Mouse (Mus musculus): ENCODE results near the gene Scrn2. TPM values are rescaled to one million over a fixed set of nuclear protein-coding genes. Genes with fewer than 3 reads are reported as not detected.

The Scrn2 gene
- polyA plus RNA-seq (2014; fragmentation: Illumina TruSeq; extraction: RNeasy Lipid Tissue Mini Kit (QIAGEN cat#74804); ENCODE audit: low read depth, low replicate concordance): 0.69 TPM

DNA sequence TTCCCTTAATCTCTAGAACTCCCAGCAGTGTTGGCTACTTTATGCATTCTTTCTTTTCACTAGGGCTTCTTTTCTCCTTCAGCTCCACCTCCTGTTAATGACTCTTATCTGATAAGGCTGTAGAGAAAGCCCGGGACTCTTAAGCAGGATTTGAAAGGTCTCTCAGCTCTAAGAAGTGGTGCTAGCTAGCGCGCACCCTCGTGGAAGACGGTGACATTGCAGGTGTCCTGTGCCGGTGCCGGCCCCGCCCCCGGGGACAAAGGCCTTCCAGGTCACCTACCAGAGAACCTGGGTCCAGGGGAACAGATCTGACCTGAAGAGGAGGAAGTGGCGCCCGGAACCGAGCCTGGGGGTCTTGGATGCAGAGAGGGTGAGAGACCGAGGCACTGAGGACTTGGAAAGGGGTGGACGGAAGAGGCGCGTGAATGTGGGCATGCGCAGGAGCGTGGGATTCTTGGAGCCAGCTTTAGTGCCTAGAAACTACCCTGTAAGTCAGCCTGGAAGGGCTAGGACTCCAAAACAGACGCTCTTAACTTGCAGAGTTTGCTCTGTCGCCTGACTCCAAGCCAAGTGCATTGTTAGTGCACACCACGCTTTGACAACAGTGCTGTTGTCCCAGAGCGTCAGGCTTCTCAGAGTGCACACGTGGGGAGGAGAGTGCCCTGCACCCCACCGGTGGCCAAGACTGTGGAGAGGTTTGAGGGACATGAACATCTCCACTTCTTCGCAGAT, at the start of gene Scrn2:
TSS of gene Scrn2 (plus strand) at position 253 of the 732 bp plus-strand sequence.

DNA sequence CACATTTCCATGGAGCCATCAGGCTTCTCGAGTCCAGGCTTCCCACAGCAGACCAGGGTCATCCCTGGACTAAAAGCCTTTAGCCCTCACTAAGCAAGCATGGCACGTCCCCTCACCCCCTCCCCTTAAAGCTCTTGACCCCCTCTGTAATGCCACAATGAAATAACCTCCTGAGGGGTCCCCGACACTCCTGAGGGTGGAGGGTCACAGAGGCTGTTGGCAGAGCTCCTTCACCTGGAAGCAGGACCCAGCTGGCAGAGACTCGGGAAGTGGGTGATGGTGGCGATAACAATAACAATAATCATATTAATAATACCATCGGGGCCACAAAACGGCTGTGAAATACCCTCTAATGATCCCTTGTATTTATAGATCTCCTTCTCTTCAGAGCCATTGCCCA, 46.9 kb upstream of the Scrn2 start, which contains the start of gene Sp2:
TSS of gene Sp2 (minus strand) at position 101 of the 400 bp plus-strand sequence.

DNA sequence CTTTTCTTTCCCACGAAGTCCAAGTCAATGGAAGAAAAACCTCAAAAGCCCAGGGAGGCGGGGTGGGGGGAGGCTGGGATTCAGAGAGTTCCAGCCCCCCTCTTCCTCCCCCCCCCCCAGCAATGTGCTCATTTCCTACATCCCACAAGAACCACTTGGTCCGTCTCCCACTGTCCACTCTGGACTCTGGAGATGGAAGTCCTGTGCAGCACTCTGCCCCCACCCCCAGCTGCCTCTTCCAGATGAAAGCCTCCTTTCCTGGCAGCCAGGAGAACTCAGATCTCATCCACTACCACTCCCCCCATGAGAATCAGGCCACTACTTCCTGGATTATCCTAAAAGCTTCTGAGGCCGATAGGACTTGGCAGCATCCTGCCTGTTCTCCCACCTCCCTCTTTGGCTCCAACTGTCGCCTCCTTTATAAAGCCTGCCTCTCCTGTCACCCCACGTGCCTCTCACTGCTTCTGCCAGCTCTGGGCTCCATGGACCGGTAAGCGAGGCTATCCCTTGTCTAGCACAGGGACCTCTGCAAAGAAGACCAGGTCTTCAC, 16.5 kb upstream of the Scrn2 start, which contains the start of gene Sp6:
TSS of gene Sp6 (plus strand) at position 274 of the 550 bp plus-strand sequence.

DNA sequence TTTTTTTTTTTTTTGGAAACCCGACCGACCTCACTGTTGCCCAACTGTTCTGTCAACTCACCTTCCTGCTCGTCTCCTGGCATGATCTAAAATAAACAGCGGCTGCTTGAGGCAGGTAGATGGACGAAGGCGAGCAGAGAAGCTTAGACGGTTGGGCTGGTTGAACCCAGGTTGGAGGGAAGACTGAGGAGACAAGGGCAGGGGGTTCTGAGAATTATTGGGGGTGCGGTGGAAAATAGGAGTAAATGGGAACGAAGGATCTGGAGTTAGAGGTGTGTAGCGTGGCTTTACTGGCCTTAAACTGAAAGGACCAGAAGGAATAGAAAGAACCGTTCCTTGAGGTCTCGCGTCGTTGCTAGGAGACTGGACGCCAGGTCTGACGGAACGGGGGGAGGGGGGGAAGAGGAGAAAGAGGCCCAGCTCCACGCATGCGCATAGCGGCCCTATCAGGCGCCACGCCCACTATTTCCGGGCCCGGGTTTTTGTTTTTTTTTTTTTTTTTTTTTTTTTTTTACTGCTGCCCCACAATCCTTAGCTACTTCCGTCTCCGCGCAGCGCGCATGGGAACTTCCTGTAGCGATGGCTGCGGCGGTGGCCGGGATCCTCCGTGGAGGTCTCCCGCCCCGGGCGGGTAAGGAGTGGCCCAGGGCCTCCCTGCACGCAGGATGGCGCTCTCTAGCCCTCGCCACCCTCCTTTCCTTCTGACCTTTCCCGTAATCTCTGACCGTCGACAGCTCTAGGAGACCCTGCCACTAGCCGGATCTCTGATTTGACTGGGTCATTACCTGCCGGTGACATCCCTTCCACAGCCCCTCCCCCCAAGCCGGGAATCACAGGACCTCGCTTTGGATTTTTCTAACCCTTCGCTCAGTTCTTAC, 11.5 kb downstream of the Scrn2 start, which contains the start of the genes Lrrc46 and Mrpl10:
TSS of gene Lrrc46 (minus strand) at position 386 of the 878 bp plus-strand sequence.
TSS of gene Mrpl10 (plus strand) at position 539 of the 878 bp plus-strand sequence.

DNA sequence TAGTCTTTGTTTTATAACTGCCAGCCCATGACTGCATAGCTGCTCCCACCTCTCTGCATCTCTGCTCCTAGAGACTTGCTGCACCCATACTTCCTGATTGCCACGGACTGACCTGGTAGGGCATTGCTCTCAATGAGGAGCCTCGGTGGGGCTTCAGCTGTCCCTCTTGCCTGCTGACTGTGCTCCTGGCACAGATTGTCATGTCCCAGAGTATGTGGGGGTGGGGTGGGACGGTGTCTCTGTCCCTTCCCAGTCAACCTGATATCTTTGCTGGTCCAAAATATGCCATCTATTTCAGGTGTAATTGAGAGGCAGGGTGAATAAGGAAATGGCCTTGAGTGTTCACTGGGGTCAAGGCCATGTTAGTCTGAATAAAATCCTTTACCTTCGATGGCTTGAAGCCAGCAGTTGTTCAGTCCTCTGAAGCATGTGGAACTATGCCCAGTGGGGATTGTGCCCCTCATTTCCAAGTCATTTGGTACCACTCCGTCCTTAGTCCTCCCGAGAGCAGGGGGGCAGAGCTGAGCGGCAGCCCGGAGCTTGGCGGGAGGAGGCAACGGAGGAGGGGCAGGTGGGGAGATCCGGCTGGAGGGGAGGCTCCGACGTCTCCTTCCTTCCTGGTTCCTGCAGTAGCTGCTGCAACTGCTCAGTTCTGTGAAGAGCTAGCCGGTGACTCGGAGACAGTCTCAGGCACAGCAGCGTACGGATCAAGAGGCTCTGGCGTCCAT, 20.6 kb downstream of the Scrn2 start, which contains the start of gene Osbpl7:
TSS of gene Osbpl7 (plus strand) at position 413 of the 728 bp plus-strand sequence.

Other genes starting within 250 kb of the Scrn2 start
- gene Cbx1, start 240.8 kb upstream of the Scrn2 start, polyA plus RNA-seq (2014; fragmentation: Illumina TruSeq; extraction: RNeasy Lipid Tissue Mini Kit (QIAGEN cat#74804); ENCODE audit: low read depth, low replicate concordance): 37.1 TPM
- 25.4 TPM for gene Nfe2l1, start 200.0 kb upstream of the Scrn2 start, polyA plus RNA-seq (2014; fragmentation: Illumina TruSeq; extraction: RNeasy Lipid Tissue Mini Kit (QIAGEN cat#74804); ENCODE audit: low read depth, low replicate concordance)
- 15.9 TPM for gene Copz2, start 180.1 kb upstream of the Scrn2 start, polyA plus RNA-seq (2014; fragmentation: Illumina TruSeq; extraction: RNeasy Lipid Tissue Mini Kit (QIAGEN cat#74804); ENCODE audit: low read depth, low replicate concordance)
- 31.6 TPM for gene Cdk5rap3, start 113.4 kb upstream of the Scrn2 start, polyA plus RNA-seq (2014; fragmentation: Illumina TruSeq; extraction: RNeasy Lipid Tissue Mini Kit (QIAGEN cat#74804); ENCODE audit: low read depth, low replicate concordance)
- gene Prr15l, start 101.8 kb upstream of the Scrn2 start, polyA plus RNA-seq (2014; fragmentation: Illumina TruSeq; extraction: RNeasy Lipid Tissue Mini Kit (QIAGEN cat#74804); ENCODE audit: low read depth, low replicate concordance): 0.58 TPM
- 54.7 TPM for gene Pnpo, start 86.0 kb upstream of the Scrn2 start, polyA plus RNA-seq (2014; fragmentation: Illumina TruSeq; extraction: RNeasy Lipid Tissue Mini Kit (QIAGEN cat#74804); ENCODE audit: low read depth, low replicate concordance)
- 1.2 TPM for gene Sp2, start 47.0 kb upstream of the Scrn2 start, polyA plus RNA-seq (2014; fragmentation: Illumina TruSeq; extraction: RNeasy Lipid Tissue Mini Kit (QIAGEN cat#74804); ENCODE audit: low read depth, low replicate concordance)
- not detected for gene Sp6, start 16.5 kb upstream of the Scrn2 start, polyA plus RNA-seq (2014; fragmentation: Illumina TruSeq; extraction: RNeasy Lipid Tissue Mini Kit (QIAGEN cat#74804); ENCODE audit: low read depth, low replicate concordance)
- gene Lrrc46, start 11.5 kb downstream of the Scrn2 start, polyA plus RNA-seq (2014; fragmentation: Illumina TruSeq; extraction: RNeasy Lipid Tissue Mini Kit (QIAGEN cat#74804); ENCODE audit: low read depth, low replicate concordance): 0.58 TPM
- gene Mrpl10, start 11.6 kb downstream of the Scrn2 start, polyA plus RNA-seq (2014; fragmentation: Illumina TruSeq; extraction: RNeasy Lipid Tissue Mini Kit (QIAGEN cat#74804); ENCODE audit: low read depth, low replicate concordance): 15.7 TPM
- 0.16 TPM for gene Osbpl7, start 20.7 kb downstream of the Scrn2 start, polyA plus RNA-seq (2014; fragmentation: Illumina TruSeq; extraction: RNeasy Lipid Tissue Mini Kit (QIAGEN cat#74804); ENCODE audit: low read depth, low replicate concordance)
- gene Tbx21, start 85.4 kb downstream of the Scrn2 start, polyA plus RNA-seq (2014; fragmentation: Illumina TruSeq; extraction: RNeasy Lipid Tissue Mini Kit (QIAGEN cat#74804); ENCODE audit: low read depth, low replicate concordance): not detected
- gene Tbkbp1, start 121.6 kb downstream of the Scrn2 start, polyA plus RNA-seq (2014; fragmentation: Illumina TruSeq; extraction: RNeasy Lipid Tissue Mini Kit (QIAGEN cat#74804); ENCODE audit: low read depth, low replicate concordance): 0.19 TPM
- 53.4 TPM for gene Kpnb1, start 157.9 kb downstream of the Scrn2 start, polyA plus RNA-seq (2014; fragmentation: Illumina TruSeq; extraction: RNeasy Lipid Tissue Mini Kit (QIAGEN cat#74804); ENCODE audit: low read depth, low replicate concordance)

Data from liver, adult 10 weeks (tissue).